Mouse (Mus musculus) adipose tissue, adult 10 weeks (tissue): ENCODE results near the gene Ptf1a. TPM values are rescaled to one million over a fixed set of nuclear protein-coding genes. Genes with fewer than 3 reads are reported as not detected.

Source experiments
- polyA plus RNA-seq: library from polyadenylated mRNA; stranded (reverse); fragments of 350-450 nt; fragmentation: Illumina TruSeq; extraction: RNeasy Lipid Tissue Mini Kit (QIAGEN cat#74804); gene quantifications from one replicate; pipeline ENCODE4 v1.2.3, GENCODE M21; 2014; ENCODE audit warnings: low read depth, low replicate concordance

Gene Ptf1a
- not detected for polyA plus RNA-seq

DNA sequence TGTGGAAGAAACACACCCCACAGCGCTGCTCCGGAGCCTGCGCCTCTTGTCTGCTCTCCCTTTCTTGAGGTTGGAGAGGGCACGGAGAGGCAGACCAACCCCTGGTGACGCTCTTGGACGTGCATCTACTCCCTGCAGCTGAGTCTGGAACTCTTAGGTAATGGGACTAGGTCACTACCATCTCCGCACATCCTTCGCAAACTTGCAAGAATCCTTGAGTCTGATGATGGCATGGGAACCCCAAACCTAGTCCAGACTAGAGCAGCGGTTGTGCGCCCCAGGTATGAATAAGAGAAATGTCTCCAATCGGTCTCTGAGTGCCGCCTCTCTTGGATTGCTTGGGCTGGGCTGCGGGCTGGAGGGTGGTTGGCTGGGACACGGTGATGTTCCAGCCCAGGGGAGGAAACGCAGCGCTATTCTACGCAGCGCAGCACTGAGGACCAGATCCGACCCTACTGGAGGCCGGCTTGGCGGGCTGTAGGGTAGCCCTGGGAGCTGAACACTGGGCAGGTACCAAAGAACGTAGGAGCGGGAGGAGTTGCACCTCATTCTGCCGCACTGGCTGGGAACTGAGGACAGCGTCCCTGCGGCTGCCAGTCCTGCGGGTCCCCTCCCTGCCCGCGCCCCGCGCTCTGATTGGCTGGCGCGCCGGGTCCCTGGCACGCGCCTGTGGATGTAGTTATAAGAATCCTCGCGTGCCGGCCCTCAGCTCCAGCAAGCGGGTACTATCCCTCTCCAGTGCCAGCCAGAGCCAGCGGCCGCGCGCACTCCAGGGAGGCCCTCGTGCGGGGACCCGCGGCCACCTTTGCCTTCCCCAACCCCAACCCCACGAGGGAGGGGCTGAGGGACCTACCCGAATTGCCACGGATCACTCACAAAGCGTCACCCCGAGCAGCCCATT lies at the start of gene Ptf1a:
Gene Ptf1a, plus strand, starts transcription at position 733 of the 901 bp plus-strand sequence.

Other genes with a start within 250 kb of the Ptf1a start
- gene Armc3, start 246.4 kb upstream of the Ptf1a start, polyA plus RNA-seq: 2.6 TPM
- gene Msrb2, start 74.2 kb upstream of the Ptf1a start, polyA plus RNA-seq: 18.8 TPM
- gene 4921504E06Rik, start 108.3 kb downstream of the Ptf1a start, polyA plus RNA-seq: 0.50 TPM
- 6.8 TPM for gene Otud1, start 212.1 kb downstream of the Ptf1a start, polyA plus RNA-seq